Mouse (Mus musculus): ENCODE measurements around the gene Fra10ac1. TPM values are rescaled to one million over a fixed set of nuclear protein-coding genes. Genes with fewer than 3 reads are reported as not detected.
A peak's percentile ranks its signal among the peaks of the same experiment; 100 is the strongest.

The Fra10ac1 gene
- polyA plus RNA-seq (2014; fragmentation: Nextera tagmentation; extraction: Ambion mirVana), result 43.8 and 46.4 TPM in 2 replicates

- WGBS, result under 1% methylated on average over 49 of the region's 49 CpGs
- Histone ChIP-seq H3K4me2 (ENCODE audit: low read depth, low read length) (peak within 1 kb of the TSS; percentile 63), H3K9me3 (replicated peaks; ENCODE audit: control insufficient read depth, low read length) (no peaks in the 10 kb centered on the region), H3K36me3 (replicated peaks; ENCODE audit: control insufficient read depth, insufficient read depth, low read depth, low read length) (no peaks in the 10 kb centered on the region), H3K27me3 (ENCODE audit: control insufficient read depth, insufficient read depth, low read length) (no peaks in the 10 kb centered on the region), H3K27ac (replicated peaks; ENCODE audit: low read depth, low read length) (peak within 1 kb of the TSS; percentile 53; the same call in 1 of the 2 replicates), H3K4me3 (ENCODE audit: low read depth, low read length) (peak within 1 kb of the TSS; percentile 63), H3K9ac (replicated peaks; ENCODE audit: low read length) (peak within 1 kb of the TSS; percentile 75), H3K4me1 (ENCODE audit: control insufficient read depth, insufficient read depth, low read length) (no peaks in the 10 kb centered on the region)
- ATAC-seq (replicated peaks; ENCODE audit: insufficient number of reproducible peaks, low FRiP score, low TSS enrichment, low read depth) (peak; percentile 97), DNase-seq (ENCODE audit: low spot score) (peak; percentile 88)
Observed at GRCm38 (mm10) chr19:38223905-38224684, at the start of gene Fra10ac1. Gene Fra10ac1, minus strand, starts transcription at chr19:38224156.

- Histone ChIP-seq H3K36me3 (replicated peaks; ENCODE audit: control insufficient read depth, insufficient read depth, low read depth, low read length) (no peaks in the 10 kb centered on the region), H3K4me1 (ENCODE audit: control insufficient read depth, insufficient read depth, low read length) (no peaks in the 10 kb centered on the region), H3K27ac (replicated peaks; ENCODE audit: low read depth, low read length) (no peak overlapping the region), H3K4me3 (ENCODE audit: low read depth, low read length) (no peak overlapping the region), H3K9me3 (replicated peaks; ENCODE audit: control insufficient read depth, low read length) (no peaks in the 10 kb centered on the region), H3K9ac (replicated peaks; ENCODE audit: low read length) (no peak overlapping the region), H3K4me2 (ENCODE audit: low read depth, low read length) (no peak overlapping the region), H3K27me3 (ENCODE audit: control insufficient read depth, insufficient read depth, low read length) (no peaks in the 10 kb centered on the region)
- ATAC-seq (replicated peaks; ENCODE audit: insufficient number of reproducible peaks, low FRiP score, low TSS enrichment, low read depth) (no peak), DNase-seq (ENCODE audit: low spot score) (no peak)
- WGBS, result 30% methylated on average over 6 of the region's 6 CpGs
Observed at GRCm38 (mm10) chr19:38271071-38271470, 47.1 kb upstream of the Fra10ac1 start.

GRCm38 (mm10) chr19:38267469-38267868, 43.5 kb upstream of the Fra10ac1 start:
- Histone ChIP-seq H3K4me2 (ENCODE audit: low read depth, low read length) (no peak overlapping the region), H3K36me3 (replicated peaks; ENCODE audit: control insufficient read depth, insufficient read depth, low read depth, low read length) (no peaks in the 10 kb centered on the region), H3K27ac (replicated peaks; ENCODE audit: low read depth, low read length) (no peak overlapping the region), H3K9me3 (replicated peaks; ENCODE audit: control insufficient read depth, low read length) (no peaks in the 10 kb centered on the region), H3K27me3 (ENCODE audit: control insufficient read depth, insufficient read depth, low read length) (no peaks in the 10 kb centered on the region), H3K4me1 (ENCODE audit: control insufficient read depth, insufficient read depth, low read length) (no peaks in the 10 kb centered on the region), H3K4me3 (ENCODE audit: low read depth, low read length) (no peak overlapping the region), H3K9ac (replicated peaks; ENCODE audit: low read length) (no peak overlapping the region)
- DNase-seq (ENCODE audit: low spot score), result no peak
- ATAC-seq (replicated peaks; ENCODE audit: insufficient number of reproducible peaks, low FRiP score, low TSS enrichment, low read depth), result no peak
- WGBS, result 72% methylated on average over 5 of the region's 5 CpGs

GRCm38 (mm10) chr19:38265767-38266166, 41.8 kb upstream of the Fra10ac1 start:
- Histone ChIP-seq H3K4me1 (ENCODE audit: control insufficient read depth, insufficient read depth, low read length) (no peaks in the 10 kb centered on the region), H3K9me3 (replicated peaks; ENCODE audit: control insufficient read depth, low read length) (no peaks in the 10 kb centered on the region), H3K4me2 (ENCODE audit: low read depth, low read length) (no peak overlapping the region), H3K36me3 (replicated peaks; ENCODE audit: control insufficient read depth, insufficient read depth, low read depth, low read length) (no peaks in the 10 kb centered on the region), H3K4me3 (ENCODE audit: low read depth, low read length) (no peak overlapping the region), H3K27ac (replicated peaks; ENCODE audit: low read depth, low read length) (no peak overlapping the region), H3K27me3 (ENCODE audit: control insufficient read depth, insufficient read depth, low read length) (no peaks in the 10 kb centered on the region), H3K9ac (replicated peaks; ENCODE audit: low read length) (no peak overlapping the region)
- 77% methylated on average over 5 of the region's 5 CpGs for WGBS
- DNase-seq (ENCODE audit: low spot score) (no peak), ATAC-seq (replicated peaks; ENCODE audit: insufficient number of reproducible peaks, low FRiP score, low TSS enrichment, low read depth) (no peak)

- Histone ChIP-seq H3K4me3 (ENCODE audit: low read depth, low read length) (no peak within 1 kb of the TSS), H3K27me3 (ENCODE audit: control insufficient read depth, insufficient read depth, low read length) (no peaks in the 10 kb centered on the region), H3K27ac (replicated peaks; ENCODE audit: low read depth, low read length) (no peak within 1 kb of the TSS), H3K36me3 (replicated peaks; ENCODE audit: control insufficient read depth, insufficient read depth, low read depth, low read length) (no peaks in the 10 kb centered on the region), H3K4me1 (ENCODE audit: control insufficient read depth, insufficient read depth, low read length) (no peaks in the 10 kb centered on the region), H3K9me3 (replicated peaks; ENCODE audit: control insufficient read depth, low read length) (no peaks in the 10 kb centered on the region), H3K4me2 (ENCODE audit: low read depth, low read length) (peak within 1 kb of the TSS; percentile 1), H3K9ac (replicated peaks; ENCODE audit: low read length) (no peak within 1 kb of the TSS)
- peak; percentile 34 for DNase-seq (ENCODE audit: low spot score)
- WGBS, result 28% methylated on average over 21 of the region's 21 CpGs
- no peak for ATAC-seq (replicated peaks; ENCODE audit: insufficient number of reproducible peaks, low FRiP score, low TSS enrichment, low read depth)
Observed at GRCm38 (mm10) chr19:38264505-38265500, 40.8 kb upstream of the Fra10ac1 start, which contains the start of gene Lgi1. Gene Lgi1, plus strand, starts transcription at chr19:38264536.

- Histone ChIP-seq H3K36me3 (replicated peaks; ENCODE audit: control insufficient read depth, insufficient read depth, low read depth, low read length) (no peaks in the 10 kb centered on the region), H3K4me2 (ENCODE audit: low read depth, low read length) (peak overlapping the region; percentile 1), H3K9me3 (replicated peaks; ENCODE audit: control insufficient read depth, low read length) (no peaks in the 10 kb centered on the region), H3K9ac (replicated peaks; ENCODE audit: low read length) (no peak overlapping the region), H3K4me3 (ENCODE audit: low read depth, low read length) (no peak overlapping the region), H3K27ac (replicated peaks; ENCODE audit: low read depth, low read length) (no peak overlapping the region), H3K4me1 (ENCODE audit: control insufficient read depth, insufficient read depth, low read length) (no peaks in the 10 kb centered on the region), H3K27me3 (ENCODE audit: control insufficient read depth, insufficient read depth, low read length) (no peaks in the 10 kb centered on the region)
- DNase-seq (ENCODE audit: low spot score) (peak; percentile 45), ATAC-seq (replicated peaks; ENCODE audit: insufficient number of reproducible peaks, low FRiP score, low TSS enrichment, low read depth) (no peak)
- 22% methylated on average over 14 of the region's 14 CpGs for WGBS
Observed at GRCm38 (mm10) chr19:38263829-38264504, 40.0 kb upstream of the Fra10ac1 start.

GRCm38 (mm10) chr19:38261351-38261750, 37.4 kb upstream of the Fra10ac1 start:
- Histone ChIP-seq H3K27me3 (ENCODE audit: control insufficient read depth, insufficient read depth, low read length) (no peaks in the 10 kb centered on the region), H3K4me2 (ENCODE audit: low read depth, low read length) (no peak overlapping the region), H3K27ac (replicated peaks; ENCODE audit: low read depth, low read length) (no peak overlapping the region), H3K36me3 (replicated peaks; ENCODE audit: control insufficient read depth, insufficient read depth, low read depth, low read length) (no peaks in the 10 kb centered on the region), H3K9ac (replicated peaks; ENCODE audit: low read length) (no peak overlapping the region), H3K9me3 (replicated peaks; ENCODE audit: control insufficient read depth, low read length) (no peaks in the 10 kb centered on the region), H3K4me3 (ENCODE audit: low read depth, low read length) (no peak overlapping the region), H3K4me1 (ENCODE audit: control insufficient read depth, insufficient read depth, low read length) (no peaks in the 10 kb centered on the region)
- DNase-seq (ENCODE audit: low spot score) (no peak), ATAC-seq (replicated peaks; ENCODE audit: insufficient number of reproducible peaks, low FRiP score, low TSS enrichment, low read depth) (no peak)
- 83% methylated on average over 5 of the region's 5 CpGs for WGBS

Data from embryonic facial prominence, embryonic 11.5 days (tissue).